Mouse (Mus musculus) brain, embryonic 14.5 days (tissue): Measurements from ENCODE around the gene Lepr.

Experiments used
- CTCF ChIP-seq: fragments of 200-500 bp; IDR thresholded peaks from 2 replicates; pipeline ENCODE4 v1.5.1; 2012; ENCODE audit warnings: inconsistent platforms, mild to moderate bottlenecking, moderate library complexity, borderline replicate concordance; ENCODE audit not compliant: insufficient read depth, insufficient read length; ENCODE audit errors: extremely low read depth
- POLR2A ChIP-seq: fragments of 200-500 bp; IDR thresholded peaks from 2 replicates; pipeline ENCODE4 v1.6.1; 2012; ENCODE audit warnings: mild to moderate bottlenecking, inconsistent platforms, borderline replicate concordance; ENCODE audit not compliant: poor library complexity, insufficient read depth, insufficient read length, severe bottlenecking; ENCODE audit errors: extremely low read depth

GRCm38 (mm10) chr4:101689645-101690044, 27.6 kb upstream of the Lepr start:
- no peak for TF ChIP-seq CTCF
- no peak for TF ChIP-seq POLR2A
